Mouse (Mus musculus) T-cell, adult 66 days (primary cell): Measurements from ENCODE around the gene Pfkfb4. TPM values are rescaled to one million over a fixed set of nuclear protein-coding genes. Genes with fewer than 3 reads are reported as not detected.

Experiments used
- total RNA-seq, 2 experiments: library from RNA; stranded (reverse); gene quantifications; 3 replicates in 1 of 2; 4 replicates in 1 of 2; pipeline ENCODE4 v1.2.4; 2023

Gene Pfkfb4
- 10 to 100 TPM; 14.0 to 15.2 TPM for total RNA-seq

DNA sequence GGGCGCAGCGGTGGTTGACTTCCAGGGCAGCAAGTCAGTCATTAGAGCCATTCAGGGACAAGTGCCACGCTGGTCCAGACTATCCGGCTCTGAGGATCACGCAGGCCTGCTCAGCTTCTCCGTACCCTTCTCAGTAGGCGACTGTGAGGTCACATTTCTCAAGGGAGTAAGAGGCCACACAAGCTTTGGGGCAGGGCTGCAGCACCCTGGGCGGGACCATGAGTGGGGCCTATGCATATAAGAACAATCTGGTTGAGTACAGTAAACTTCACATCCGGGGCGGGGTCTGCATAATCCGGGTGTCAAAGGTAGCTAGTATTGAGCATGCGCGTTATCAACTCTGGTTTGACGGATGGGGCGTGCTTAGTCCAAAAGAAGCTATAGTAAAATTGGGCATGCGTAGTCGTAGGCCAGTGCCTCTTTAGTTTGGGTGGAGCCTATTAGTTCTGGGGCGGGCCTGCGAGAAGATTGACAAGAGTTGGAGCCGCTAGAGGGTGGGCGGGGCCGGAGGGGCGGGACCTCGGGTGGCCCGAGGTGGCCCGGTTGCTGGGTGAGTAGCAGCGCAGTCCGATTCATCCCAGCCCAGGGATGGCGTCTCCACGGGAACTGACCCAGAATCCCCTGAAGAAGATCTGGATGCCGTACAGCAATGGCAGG, at the start of gene Pfkfb4:
Gene Pfkfb4, plus strand, starts transcription at position 351 of the 657 bp plus-strand sequence.

DNA sequence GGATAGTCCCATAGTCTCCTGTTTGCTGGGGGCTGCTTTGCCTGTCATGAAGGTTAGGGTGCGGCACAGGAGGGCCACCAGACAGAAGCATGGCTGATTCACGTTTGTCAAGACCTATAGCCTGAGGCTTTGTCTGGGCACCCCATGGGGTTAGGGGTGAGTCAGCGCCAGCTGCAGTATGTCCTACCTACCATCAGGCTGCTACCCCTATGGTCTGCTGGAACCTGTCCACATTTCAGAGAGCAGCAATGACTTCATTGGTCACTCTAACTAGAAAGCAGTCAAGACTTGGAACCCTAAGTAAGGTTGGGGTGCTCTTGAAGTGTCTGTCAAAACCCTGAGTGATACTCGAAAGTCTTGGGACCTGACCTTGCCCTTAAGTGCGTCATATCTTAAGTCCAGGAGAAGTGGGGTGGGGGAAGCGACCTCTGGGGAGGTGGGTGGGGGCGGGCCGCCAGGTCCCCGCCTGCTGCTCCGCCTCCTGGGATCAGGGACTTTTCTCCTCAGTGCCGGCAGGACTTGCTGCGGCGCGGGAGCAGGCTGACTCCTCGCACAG, 38.4 kb upstream of the Pfkfb4 start, which contains the start of gene Col7a1:
Gene Col7a1, plus strand, starts transcription at position 506 of the 556 bp plus-strand sequence.

DNA sequence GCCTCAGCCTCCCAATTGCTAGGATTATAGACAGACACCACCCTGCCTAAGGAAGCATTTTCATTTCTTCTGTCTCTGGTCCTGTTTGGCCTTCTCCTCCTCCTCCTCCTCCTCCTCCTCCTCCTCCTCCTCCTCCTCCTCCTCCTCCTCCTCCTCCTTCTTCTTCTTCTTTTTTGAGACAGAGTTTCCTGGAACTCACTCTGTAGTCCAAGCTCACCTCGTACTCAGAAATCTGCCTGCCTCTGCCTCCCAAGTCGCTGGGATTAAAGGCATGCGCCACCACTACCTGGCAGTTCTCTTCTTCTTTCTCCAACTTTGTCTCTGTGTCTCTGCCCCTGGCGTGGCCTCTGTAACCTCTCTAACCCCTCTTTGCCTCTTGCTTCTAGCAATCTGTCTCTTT, 5.9 kb upstream of the Pfkfb4 start, which contains the start of gene Ucn2:
Gene Ucn2, plus strand, starts transcription at position 301 of the 400 bp plus-strand sequence.

DNA sequence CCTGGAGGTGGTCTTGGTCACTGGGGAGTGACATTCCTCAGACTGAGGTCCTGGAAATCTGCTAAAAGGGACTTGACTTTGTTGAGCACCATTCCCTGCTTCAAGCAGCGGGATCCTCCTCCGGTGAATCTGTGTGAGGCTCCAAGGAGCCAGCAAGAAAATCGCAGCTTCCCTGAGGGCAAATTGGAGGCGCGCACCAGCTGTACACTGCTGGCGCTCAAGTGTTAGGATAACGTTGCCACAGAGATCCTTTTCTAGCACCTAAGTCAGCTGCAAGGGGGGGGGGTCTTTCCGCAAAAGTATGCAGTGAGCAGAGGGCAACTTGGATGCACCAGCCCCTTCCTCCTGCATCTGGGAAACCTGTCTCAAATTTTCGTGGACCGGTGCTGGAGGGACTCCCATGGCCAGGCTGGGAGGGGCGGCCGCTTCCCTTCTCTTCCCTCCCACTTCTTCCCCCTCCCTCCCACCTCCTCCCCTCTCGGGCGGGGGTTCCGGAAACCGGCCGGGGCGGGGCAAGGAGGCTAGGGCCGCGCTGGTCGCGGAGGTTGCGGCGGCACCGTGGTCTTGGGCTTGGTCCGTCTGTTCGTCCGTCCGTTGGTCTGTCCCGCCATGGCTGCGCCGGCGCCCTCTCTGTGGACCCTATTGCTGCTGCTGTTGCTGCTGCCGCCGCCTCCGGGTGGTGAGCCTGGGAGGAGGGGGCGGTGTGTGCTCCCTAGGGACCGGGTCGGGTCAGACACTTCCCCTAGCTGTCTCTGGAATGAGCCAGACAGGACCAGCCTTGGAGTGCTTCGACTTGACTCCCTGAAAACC, 46.7 kb downstream of the Pfkfb4 start, which contains the start of gene Shisa5:
Gene Shisa5, plus strand, starts transcription at position 480 of the 810 bp plus-strand sequence.

DNA sequence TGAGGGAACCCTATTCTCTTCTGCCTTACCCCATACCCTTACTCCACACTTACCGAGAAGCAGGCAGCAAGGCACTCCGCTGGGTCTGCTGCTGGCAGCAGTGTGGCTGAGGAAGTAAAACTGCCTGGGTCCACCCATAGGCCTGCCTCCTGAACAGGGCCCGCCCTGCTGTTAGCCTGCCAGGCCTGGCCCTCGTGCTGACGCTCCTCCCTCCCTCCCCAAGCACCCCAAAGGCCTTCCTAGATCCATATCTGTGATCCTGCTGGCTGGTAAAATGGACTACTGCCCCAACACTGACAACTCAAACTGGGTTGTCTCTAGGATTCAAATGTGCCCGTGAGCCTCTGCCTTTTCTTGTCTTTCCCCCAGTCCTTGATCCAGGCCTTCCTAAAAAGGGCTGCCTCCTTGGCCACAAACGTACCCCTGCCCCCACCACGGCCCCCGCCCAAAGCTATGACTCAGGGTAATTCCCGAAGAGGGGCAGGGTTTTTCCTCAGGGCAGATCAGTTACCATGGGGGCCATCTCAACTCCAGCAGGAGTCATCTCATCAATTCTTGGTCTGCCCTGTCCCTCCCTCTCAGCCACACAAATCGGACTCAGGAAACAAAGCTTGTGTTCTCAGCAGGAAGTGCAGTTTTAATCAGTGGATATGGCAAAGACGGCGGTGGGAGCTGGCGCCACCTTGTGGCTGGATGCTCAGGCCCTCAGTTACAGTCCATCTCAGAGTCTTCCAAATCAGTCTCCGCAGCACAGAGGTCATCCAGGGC, 67.7 kb downstream of the Pfkfb4 start, which contains the start of gene Trex1:
Gene Trex1, minus strand, starts transcription at position 599 of the 768 bp plus-strand sequence.

DNA sequence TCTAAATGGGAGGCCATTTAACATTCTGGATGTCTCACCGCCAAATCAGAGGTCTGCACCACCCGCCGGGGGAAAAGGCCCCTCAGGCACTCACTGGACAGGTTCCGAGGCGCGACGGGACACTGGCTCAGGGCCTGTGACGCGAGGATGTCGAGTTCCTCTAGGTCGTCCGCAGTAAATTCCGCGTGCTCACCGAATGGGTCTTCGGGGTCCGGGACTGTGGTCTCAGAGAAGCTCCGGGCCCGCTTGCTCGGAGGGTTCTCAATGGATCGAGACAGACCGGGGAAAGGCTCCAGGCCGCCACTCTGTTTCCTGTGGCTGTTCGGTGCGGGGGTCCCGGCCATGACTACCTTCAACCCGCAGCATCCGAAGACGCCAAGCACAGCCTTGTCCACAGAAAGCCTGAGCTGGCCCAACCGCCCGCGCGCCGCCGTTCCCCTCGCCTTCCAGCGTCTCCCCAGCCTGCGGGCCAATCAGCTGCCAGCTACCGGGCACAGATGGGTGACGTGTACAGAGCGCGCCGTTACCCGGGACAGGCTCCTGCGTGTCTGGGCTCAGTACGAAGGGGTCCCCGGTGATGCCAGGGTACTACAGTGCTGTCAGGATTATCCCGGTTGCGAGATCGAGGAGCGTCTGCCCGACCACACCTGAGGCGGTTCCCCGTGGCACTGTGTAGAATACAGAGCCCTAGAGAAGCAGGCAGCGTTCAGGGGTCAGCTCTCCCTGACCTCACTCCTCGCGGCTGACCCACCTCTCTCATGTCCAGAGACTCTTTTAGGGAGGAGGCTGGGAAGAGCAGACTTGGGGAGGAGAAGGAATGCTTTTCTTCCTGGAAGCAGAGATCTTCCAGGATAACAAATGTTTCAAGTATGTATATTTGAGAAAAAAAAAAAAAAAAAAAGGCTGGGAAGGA, 82.3 kb downstream of the Pfkfb4 start, which contains the start of gene Atrip:
Gene Atrip, minus strand, starts transcription at position 464 of the 913 bp plus-strand sequence.

Other genes with a start within 250 kb of the Pfkfb4 start
- gene Ip6k2, start 208.0 kb upstream of the Pfkfb4 start, total RNA-seq: 10 to 100 TPM; 72.5 to 85.3 TPM
- 10 to 100 TPM; 12.6 to 12.7 TPM for gene Nckipsd, start 183.4 kb upstream of the Pfkfb4 start, total RNA-seq
- gene Celsr3, start 165.5 kb upstream of the Pfkfb4 start, total RNA-seq: under 1 TPM in 1 of 2 experiments, not detected in 1; 0.06 TPM
- 10 to 100 TPM; 20.2 to 20.6 TPM for gene Slc26a6, start 138.5 kb upstream of the Pfkfb4 start, total RNA-seq
- gene Tmem89, start 77.2 kb upstream of the Pfkfb4 start, total RNA-seq: 1 to 10 TPM; 1.7 to 2.2 TPM
- 100 to 1,000 TPM; 179 to 187 TPM for gene Uqcrc1, start 55.1 kb upstream of the Pfkfb4 start, total RNA-seq
- gene Col7a1, start 38.2 kb upstream of the Pfkfb4 start, total RNA-seq: 1 to 10 TPM; 3.8 to 5.5 TPM
- not detected for gene Ucn2, start 5.8 kb upstream of the Pfkfb4 start, total RNA-seq
- gene Shisa5, start 46.8 kb downstream of the Pfkfb4 start, total RNA-seq: 1,000 to 10,000 TPM; 2,642 to 2,894 TPM
- 10 to 100 TPM; 15.0 to 18.6 TPM for gene Trex1, start 68.0 kb downstream of the Pfkfb4 start, total RNA-seq
- 10 to 100 TPM; 37.6 to 38.0 TPM for gene Atrip, start 82.3 kb downstream of the Pfkfb4 start, total RNA-seq
- gene Ccdc51, start 90.7 kb downstream of the Pfkfb4 start, total RNA-seq: 10 to 100 TPM in 1 of 2 experiments, 1 to 10 TPM in 1; 8.0 to 12.0 TPM
- gene Tma7, start 90.8 kb downstream of the Pfkfb4 start, total RNA-seq: 100 to 1,000 TPM; 310 to 372 TPM
- 1 to 10 TPM; 2.6 to 4.7 TPM for gene Plxnb1, start 103.6 kb downstream of the Pfkfb4 start, total RNA-seq
- not detected for gene Fbxw21, start 170.3 kb downstream of the Pfkfb4 start, total RNA-seq
- not detected for gene Fbxw13, start 204.2 kb downstream of the Pfkfb4 start, total RNA-seq
- not detected for gene Fbxw20, start 243.0 kb downstream of the Pfkfb4 start, total RNA-seq